Mouse (Mus musculus) midbrain, embryonic 10.5 days (tissue): ENCODE results near the gene Tmem176a. TPM values are rescaled to one million over a fixed set of nuclear protein-coding genes. Genes with fewer than 3 reads are reported as not detected.
A peak's percentile ranks its signal among the peaks of the same experiment; 100 is the strongest.

ENCODE experiments used
- DNase-seq: peaks from one replicate; pipeline ENCODE4 v3.0.0-alpha.2; 2017; ENCODE audit warnings: low spot score
- H3K27ac ChIP-seq: fragments of 300-500 bp; sonication (generic); replicated peaks from 2 replicates; pipeline ENCODE4 v1.5.1; 2016; ENCODE audit warnings: mild to moderate bottlenecking
- H3K27me3 ChIP-seq: fragments of 300-500 bp; sonication (generic); 2 replicates; pipeline ENCODE4 v1.6.1; 2016; ENCODE audit warnings: low read depth, mild to moderate bottlenecking; ENCODE audit not compliant: poor library complexity, severe bottlenecking
- H3K36me3 ChIP-seq: fragments of 300-500 bp; sonication (generic); 2 replicates; pipeline ENCODE4 v1.6.1; 2016; ENCODE audit warnings: mild to moderate bottlenecking, moderate library complexity
- H3K4me1 ChIP-seq: fragments of 300-500 bp; sonication (generic); 2 replicates; pipeline ENCODE4 v1.6.1; 2016
- H3K4me3 ChIP-seq: fragments of 300-500 bp; sonication (generic); 2 replicates; pipeline ENCODE4 v1.5.1; 2016; ENCODE audit warnings: mild to moderate bottlenecking, moderate library complexity
- H3K9me3 ChIP-seq: fragments of 300-500 bp; sonication (generic); replicated peaks from 2 replicates; pipeline ENCODE4 v1.6.1; 2016; ENCODE audit warnings: mild to moderate bottlenecking
- WGBS: fragments of 180-500 bp; shearing (Covaris S2); methylation state at CpG from one replicate; pipeline ENCODE4 v1.1.7; 2016; 5-methylcytosine and 5-hydroxymethylcytosine counted together
- polyA plus RNA-seq: library from polyadenylated mRNA; unstranded; fragments of >200 nt; fragmentation: Nextera tagmentation; extraction: Ambion mirVana; gene quantifications from 2 replicates; pipeline ENCODE4 v1.2.1, GENCODE M21; 2016

The Tmem176a gene
- polyA plus RNA-seq, 1 experiment from 2014 or later, result 10.9 TPM

DNA sequence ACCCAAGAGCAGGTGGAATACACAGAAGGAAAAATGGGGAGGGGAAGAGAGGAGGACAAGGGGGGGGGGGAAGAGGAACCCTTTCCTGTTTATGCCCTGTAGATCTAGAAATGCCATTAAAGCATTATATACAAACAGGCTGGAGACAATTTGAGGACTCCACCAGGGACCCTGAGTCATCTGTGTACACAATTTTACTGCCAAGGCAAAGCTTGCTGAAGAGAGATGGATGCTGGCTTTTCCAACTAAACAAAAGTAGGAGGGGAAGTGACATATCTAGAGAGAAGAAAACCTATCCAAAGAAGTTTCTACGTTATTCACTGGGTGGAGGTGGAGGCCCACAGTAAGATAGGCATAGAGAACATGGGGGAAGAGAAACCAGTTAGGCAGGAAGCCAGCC lies 10.5 kb upstream of the Tmem176a start:
- H3K4me1 ChIP-seq, result no peaks in the 10 kb centered on the region
- no peak overlapping the region for H3K27ac ChIP-seq
- no peak overlapping the region for H3K4me3 ChIP-seq
- no peak for DNase-seq
- H3K9me3 ChIP-seq, result no peaks in the 10 kb centered on the region
- no peaks in the 10 kb centered on the region for H3K27me3 ChIP-seq
- peaks cover 15% of the 10 kb centered on the region; the same call in 1 of the 2 replicates for H3K36me3 ChIP-seq
- 77% methylated on average over 1 of the region's 1 CpGs for WGBS

GRCm38 (mm10) chr6:48831141-48831540 lies 9.6 kb upstream of the Tmem176a start:
- H3K4me3 ChIP-seq, result no peak overlapping the region
- peaks cover 17% of the 10 kb centered on the region; the same call in 1 of the 2 replicates for H3K36me3 ChIP-seq
- WGBS, result 89% methylated on average over 5 of the region's 5 CpGs
- no peaks in the 10 kb centered on the region for H3K4me1 ChIP-seq
- H3K27ac ChIP-seq, result no peak overlapping the region
- peak; percentile 5 for DNase-seq
- no peaks in the 10 kb centered on the region for H3K9me3 ChIP-seq
- H3K27me3 ChIP-seq, result no peaks in the 10 kb centered on the region

DNA sequence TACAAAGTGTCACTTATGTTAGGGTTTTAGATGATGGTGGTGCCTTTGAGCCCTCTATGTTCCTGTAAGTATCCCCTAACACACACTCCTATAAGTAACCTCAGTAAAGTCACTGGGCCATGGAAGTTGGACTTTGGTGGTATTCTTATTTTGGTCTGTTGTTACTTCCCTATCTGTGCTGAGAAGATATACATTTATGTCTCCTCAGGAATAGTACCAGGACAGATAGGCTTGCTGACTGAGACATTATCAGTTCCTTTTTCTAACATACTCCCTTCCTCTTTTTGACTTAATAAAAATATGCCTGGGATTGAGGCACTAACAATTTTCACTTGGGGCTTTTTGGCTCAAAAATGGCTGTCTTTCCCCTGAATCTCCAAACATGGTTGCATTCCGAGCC lies 8.3 kb upstream of the Tmem176a start:
- H3K36me3 ChIP-seq, result peaks cover 17% of the 10 kb centered on the region; the same call in 1 of the 2 replicates
- no peaks in the 10 kb centered on the region for H3K9me3 ChIP-seq
- no peak for DNase-seq
- no peaks in the 10 kb centered on the region for H3K4me1 ChIP-seq
- H3K4me3 ChIP-seq, result no peak overlapping the region
- H3K27me3 ChIP-seq, result no peaks in the 10 kb centered on the region
- no peak overlapping the region for H3K27ac ChIP-seq
- 89% methylated on average over 1 of the region's 1 CpGs for WGBS

GRCm38 (mm10) chr6:48833515-48833914 lies 7.2 kb upstream of the Tmem176a start:
- no peak for DNase-seq
- WGBS, result 92% methylated on average over 4 of the region's 4 CpGs

GRCm38 (mm10) chr6:48835241-48835640 lies 5.5 kb upstream of the Tmem176a start:
- Histone ChIP-seq H3K27ac (no peak overlapping the region), H3K27me3 (no peaks in the 10 kb centered on the region), H3K36me3 (peaks cover 17% of the 10 kb centered on the region; the same call in 1 of the 2 replicates), H3K4me3 (no peak overlapping the region), H3K4me1 (peaks cover 4% of the 10 kb centered on the region), H3K9me3 (no peaks in the 10 kb centered on the region)
- no peak for DNase-seq
- WGBS, result 89% methylated on average over 5 of the region's 5 CpGs

More at GRCm38 (mm10) chr6:48833515-48833914, 7.2 kb upstream of the Tmem176a start:
- Histone ChIP-seq H3K4me3 (no peak overlapping the region), H3K9me3 (no peaks in the 10 kb centered on the region), H3K4me1 (no peaks in the 10 kb centered on the region), H3K27me3 (no peaks in the 10 kb centered on the region), H3K27ac (no peak overlapping the region), H3K36me3 (peaks cover 17% of the 10 kb centered on the region; the same call in 1 of the 2 replicates)

- H3K4me1 ChIP-seq, result peaks cover 13% of the 10 kb centered on the region
- peaks cover 17% of the 10 kb centered on the region; the same call in 1 of the 2 replicates for H3K36me3 ChIP-seq
- 88% methylated on average over 5 of the region's 5 CpGs for WGBS
- no peak overlapping the region for H3K4me3 ChIP-seq
- no peak overlapping the region for H3K27ac ChIP-seq
- DNase-seq, result no peak
- no peaks in the 10 kb centered on the region for H3K27me3 ChIP-seq
- H3K9me3 ChIP-seq, result no peaks in the 10 kb centered on the region
Measured at GRCm38 (mm10) chr6:48836146-48836545, 4.6 kb upstream of the Tmem176a start.

- Histone ChIP-seq H3K9me3 (no peaks in the 10 kb centered on the region), H3K36me3 (peaks cover 17% of the 10 kb centered on the region; the same call in 1 of the 2 replicates), H3K4me1 (peaks cover 25% of the 10 kb centered on the region), H3K4me3 (no peak overlapping the region), H3K27me3 (no peaks in the 10 kb centered on the region), H3K27ac (no peak overlapping the region)
- DNase-seq, result no peak
- WGBS, result 86% methylated on average over 7 of the region's 7 CpGs
Measured at GRCm38 (mm10) chr6:48837516-48837915, 3.2 kb upstream of the Tmem176a start.

DNA sequence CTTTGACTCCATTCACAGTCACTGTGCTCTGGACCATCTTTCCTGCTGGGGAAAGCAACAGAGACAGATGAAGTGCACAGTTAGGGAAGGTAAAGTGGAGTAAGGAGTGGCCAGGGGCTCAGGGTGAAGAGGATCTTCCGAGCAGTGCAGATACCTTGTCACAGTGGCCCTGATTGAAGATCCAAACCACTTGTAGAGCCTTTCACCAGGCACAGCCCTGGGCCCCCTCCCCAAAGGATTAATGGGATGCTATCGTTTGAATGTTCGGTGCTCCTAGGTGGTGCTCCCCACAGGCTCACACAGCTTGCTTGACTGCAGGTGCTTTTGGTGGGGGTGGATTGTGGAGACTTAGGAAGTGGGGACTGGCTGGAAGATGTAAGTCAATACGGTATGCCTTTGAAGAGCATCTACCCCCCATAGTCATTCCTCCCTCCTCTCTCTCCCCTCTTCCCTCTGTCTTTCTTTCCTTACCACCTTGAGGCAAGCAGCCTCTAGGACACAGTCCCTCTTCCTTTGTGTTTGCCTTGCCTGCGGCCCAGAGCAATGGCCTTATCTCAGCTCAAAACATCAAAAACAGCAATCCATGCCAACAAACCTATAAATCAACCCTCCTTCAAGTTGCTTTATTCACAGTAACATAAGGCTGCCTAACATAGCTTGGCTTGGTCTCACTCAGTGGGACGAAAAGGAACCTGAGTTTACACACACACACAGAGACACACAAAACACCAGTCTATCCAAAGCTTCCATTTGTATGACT lies 2.2 kb upstream of the Tmem176a start:
- H3K4me1 ChIP-seq, result peaks cover 25% of the 10 kb centered on the region
- 77% methylated on average over 6 of the region's 6 CpGs for WGBS
- H3K36me3 ChIP-seq, result peaks cover 14% of the 10 kb centered on the region; the same call in 1 of the 2 replicates
- no peak overlapping the region for H3K4me3 ChIP-seq
- H3K27me3 ChIP-seq, result no peaks in the 10 kb centered on the region
- H3K27ac ChIP-seq, result no peak overlapping the region
- no peaks in the 10 kb centered on the region for H3K9me3 ChIP-seq
- DNase-seq, result no peak

DNA sequence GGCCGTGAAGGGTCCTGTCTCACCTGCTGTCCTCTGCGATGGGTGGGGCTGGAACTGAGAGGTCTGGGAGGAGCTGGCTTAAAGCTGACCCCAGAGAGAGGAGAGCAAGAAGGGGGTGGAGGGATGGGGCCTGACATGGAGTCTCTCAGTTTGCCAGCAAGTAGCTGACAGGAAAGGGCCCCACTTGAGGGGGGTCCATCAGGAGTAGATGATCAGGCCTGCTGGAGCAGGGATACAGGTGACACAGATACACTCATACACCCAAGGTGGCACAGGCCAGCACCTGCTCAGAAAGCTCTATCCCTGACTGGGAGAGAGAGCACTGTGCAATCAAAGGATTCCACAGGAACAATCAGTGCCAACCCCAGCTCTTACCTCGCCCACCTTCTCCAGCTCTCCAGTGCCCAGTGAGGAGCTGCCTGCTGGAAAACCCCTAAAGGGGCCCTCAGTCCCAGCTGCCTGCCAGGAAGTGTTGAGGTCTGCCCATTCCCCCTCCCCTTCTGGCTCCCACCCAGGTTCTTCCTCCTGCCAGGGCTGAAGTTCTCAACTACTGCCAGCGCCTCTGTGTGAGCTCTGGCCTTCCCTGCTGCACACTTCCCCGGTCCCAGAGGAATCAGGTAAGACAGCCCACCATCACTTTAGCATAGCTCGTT lies 380 bp downstream of the Tmem176a start, which contains the start of gene Tmem176b:
Gene Tmem176b, minus strand, starts transcription at position 524 of the 653 bp plus-strand sequence.
- peak; percentile 68 for DNase-seq
- peak within 1 kb of the TSS; percentile 81 for H3K27ac ChIP-seq
- WGBS, result 32% methylated on average over 6 of the region's 6 CpGs

DNA sequence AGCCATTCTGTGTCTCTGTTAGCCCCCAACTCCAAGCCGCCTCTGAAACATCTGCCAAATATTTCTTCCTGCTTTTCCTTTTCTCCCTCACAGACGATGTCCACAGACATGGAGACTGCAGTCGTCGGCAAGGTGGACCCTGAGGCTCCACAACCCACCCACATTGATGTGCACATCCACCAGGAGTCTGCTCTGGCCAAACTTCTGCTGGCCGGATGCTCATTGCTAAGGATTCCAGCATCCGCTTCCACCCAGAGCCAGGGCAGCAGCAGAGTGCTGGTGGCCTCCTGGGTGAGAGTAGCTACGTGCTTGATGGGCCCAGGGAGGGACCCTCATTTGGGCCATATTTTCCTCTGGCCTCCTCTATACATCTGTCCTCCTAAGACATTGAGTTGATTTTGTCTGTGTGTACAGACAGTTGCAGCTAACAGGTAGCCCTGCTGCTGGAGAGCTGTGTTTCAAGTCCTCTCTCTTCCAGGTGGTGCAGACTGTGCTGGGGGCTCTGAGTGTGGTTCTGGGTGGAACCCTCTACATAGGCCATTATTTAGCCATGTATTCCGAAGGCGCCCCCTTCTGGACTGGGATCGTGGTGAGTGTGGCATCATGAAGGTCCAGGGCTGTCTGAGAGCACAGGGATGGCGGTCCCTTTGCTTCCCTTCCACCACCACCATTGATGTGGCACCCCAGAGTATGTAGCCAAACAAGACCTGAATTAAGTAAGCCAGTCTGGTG lies 1.6 kb downstream of the Tmem176a start:
- Histone ChIP-seq H3K4me1 (peaks cover 25% of the 10 kb centered on the region), H3K36me3 (no peaks in the 10 kb centered on the region), H3K4me3 (peak overlapping the region; percentile 45; the same call in 1 of the 2 replicates), H3K9me3 (no peaks in the 10 kb centered on the region), H3K27ac (peak overlapping the region; percentile 81), H3K27me3 (no peaks in the 10 kb centered on the region)
- 79% methylated on average over 11 of the region's 11 CpGs for WGBS
- DNase-seq, result no peak

More for the DNA sequence above, 380 bp downstream of the Tmem176a start, which contains the start of gene Tmem176b:
- Histone ChIP-seq H3K36me3 (no peaks in the 10 kb centered on the region), H3K9me3 (no peaks in the 10 kb centered on the region), H3K4me3 (peak within 1 kb of the TSS; percentile 45), H3K27me3 (no peaks in the 10 kb centered on the region), H3K4me1 (peaks cover 25% of the 10 kb centered on the region)

DNA sequence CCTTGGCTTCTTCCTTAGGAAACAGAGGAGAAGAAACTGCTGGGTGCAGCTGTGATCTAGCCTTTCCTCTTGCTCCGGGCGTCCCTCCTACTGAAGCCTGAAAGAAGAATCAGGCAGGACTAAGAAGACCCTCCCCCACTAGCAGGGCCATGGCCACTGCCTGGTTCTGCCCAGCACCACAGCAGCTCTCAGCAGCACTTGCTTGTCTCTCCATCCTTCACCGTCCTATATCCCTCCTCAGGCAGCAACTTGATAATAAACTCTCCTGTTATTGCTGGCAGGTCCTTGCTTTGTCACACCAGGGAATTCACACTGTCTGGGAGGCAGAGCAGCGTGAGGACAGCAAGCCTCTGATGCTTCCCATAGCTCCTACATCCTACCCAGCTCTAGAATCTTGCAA lies 4.4 kb downstream of the Tmem176a start:
- Histone ChIP-seq H3K4me1 (peaks cover 22% of the 10 kb centered on the region), H3K9me3 (no peaks in the 10 kb centered on the region), H3K36me3 (no peaks in the 10 kb centered on the region), H3K27ac (no peak overlapping the region), H3K27me3 (no peaks in the 10 kb centered on the region; the same call in 1 of the 2 replicates), H3K4me3 (no peak overlapping the region)
- no peak for DNase-seq
- WGBS, result 66% methylated on average over 4 of the region's 4 CpGs

DNA sequence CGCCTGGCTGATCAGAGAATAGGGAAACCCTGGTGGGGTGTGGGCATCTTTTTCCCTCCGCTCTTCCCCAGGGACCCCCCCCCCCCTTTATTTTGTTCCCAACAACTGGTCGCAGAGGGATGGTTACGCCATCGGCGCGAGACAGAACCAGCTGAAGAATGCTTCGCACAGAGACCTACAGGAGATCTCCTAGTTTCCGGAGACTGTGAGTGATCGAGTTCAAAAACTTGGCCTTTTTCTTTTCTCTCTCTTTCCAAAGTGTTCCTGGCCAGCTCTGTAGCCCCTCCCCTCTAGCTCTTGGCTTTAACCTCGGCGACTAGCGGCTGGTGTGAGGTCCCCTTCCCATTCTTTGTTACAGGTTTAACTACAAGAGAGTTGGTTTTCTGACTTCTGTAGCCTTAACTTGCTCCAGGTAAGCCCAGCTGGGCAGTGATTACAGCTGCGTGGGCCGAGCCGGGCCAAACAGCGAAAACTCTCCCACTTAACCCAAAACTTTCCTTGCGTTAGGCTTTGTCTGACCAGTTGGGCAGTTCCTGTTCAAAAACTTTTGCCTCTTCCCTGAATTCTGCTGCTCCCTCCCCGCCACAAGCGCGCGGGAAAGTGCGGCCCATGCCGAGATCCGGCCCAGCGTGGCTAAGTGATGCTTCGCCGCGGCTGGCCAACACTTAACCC lies 11.2 kb downstream of the Tmem176a start:
- Histone ChIP-seq H3K4me3 (peak overlapping the region; percentile 54), H3K27me3 (no peaks in the 10 kb centered on the region; the same call in 1 of the 2 replicates), H3K27ac (peak overlapping the region; percentile 87), H3K36me3 (no peaks in the 10 kb centered on the region), H3K4me1 (peaks cover 16% of the 10 kb centered on the region), H3K9me3 (no peaks in the 10 kb centered on the region)
- peak; percentile 69 for DNase-seq
- under 1% methylated on average over 29 of the region's 29 CpGs for WGBS
